Mouse (Mus musculus) G1E (cell line): Measurements from ENCODE around the gene Ppdpf. TPM values are rescaled to one million over a fixed set of nuclear protein-coding genes. Genes with fewer than 3 reads are reported as not detected.

ENCODE experiments used
- ATAC-seq: 2 replicates; pipeline ENCODE4 v1.8.0; 2016; ENCODE audit warnings: mild to moderate bottlenecking; ENCODE audit not compliant: insufficient number of reproducible peaks, poor library complexity, low FRiP score, severe bottlenecking; ENCODE audit errors: extremely low read depth
- DNase-seq: peaks from one replicate; pipeline ENCODE4 v3.0.0; 2012; ENCODE audit warnings: low spot score
- H3K27me3 ChIP-seq: 2 replicates; pipeline ENCODE4 v1.6.1; 2012; ENCODE audit warnings: mild to moderate bottlenecking, low read length, inconsistent platforms; ENCODE audit not compliant: insufficient read depth
- H3K36me3 ChIP-seq: replicated peaks from 2 replicates; pipeline ENCODE3; 2012; ENCODE audit warnings: mild to moderate bottlenecking, inconsistent platforms
- H3K4me1 ChIP-seq: 2 replicates; pipeline ENCODE4 v1.6.1; 2012; ENCODE audit warnings: low read depth, low read length, inconsistent platforms, mixed read lengths; ENCODE audit not compliant: insufficient read depth
- H3K4me3 ChIP-seq: 2 replicates; pipeline ENCODE4 v1.5.1; 2012; ENCODE audit warnings: low read depth, mild to moderate bottlenecking, inconsistent platforms, low read length, moderate library complexity, mixed read lengths
- H3K9me3 ChIP-seq: replicated peaks from 2 replicates; pipeline ENCODE4 v1.6.1; 2012; ENCODE audit warnings: inconsistent platforms
- CTCF ChIP-seq: IDR thresholded peaks from 2 replicates; pipeline ENCODE4 v1.5.1; 2012; ENCODE audit warnings: low read depth, low read length, inconsistent platforms, mixed read lengths
- GATA1 ChIP-seq: IDR thresholded peaks from 2 replicates; pipeline ENCODE4 v1.6.1; 2012; ENCODE audit warnings: borderline replicate concordance, low read length, inconsistent platforms, mixed read lengths
- GATA2 ChIP-seq: IDR thresholded peaks from 2 replicates; pipeline ENCODE4 v1.6.1; 2012; ENCODE audit warnings: low read depth, low read length, inconsistent platforms, borderline replicate concordance
- POLR2AphosphoS5 ChIP-seq: IDR thresholded peaks from 2 replicates; pipeline ENCODE4 v1.6.1; 2012; ENCODE audit warnings: low read depth, low read length, inconsistent platforms; ENCODE audit not compliant: insufficient replicate concordance
- TAL1 ChIP-seq: conservative IDR thresholded peaks from 2 replicates; pipeline ENCODE4 v1.6.1; 2012; ENCODE audit warnings: low read depth, low read length, inconsistent platforms, mixed read lengths
- polyA plus RNA-seq: library from polyadenylated mRNA; stranded (reverse); fragments of >175 nt; gene quantifications from 2 replicates; pipeline ENCODE4 v1.2.3, GENCODE M21; 2012
- total RNA-seq, 2 experiments: library from RNA; stranded (forward) in 1 of 2; stranded (reverse) in 1 of 2; fragments of 200-1000 nt in 1 of 2; fragments of >200 nt in 1 of 2; fragmentation: Nextera tagmentation in 1 of 2; gene quantifications; 2 replicates each; pipeline ENCODE4 v1.2.3; 2014 to 2017

The Ppdpf gene
- total and polyA plus RNA-seq, 3 experiments: 74.0 to 148 (median 143) TPM

DNA sequence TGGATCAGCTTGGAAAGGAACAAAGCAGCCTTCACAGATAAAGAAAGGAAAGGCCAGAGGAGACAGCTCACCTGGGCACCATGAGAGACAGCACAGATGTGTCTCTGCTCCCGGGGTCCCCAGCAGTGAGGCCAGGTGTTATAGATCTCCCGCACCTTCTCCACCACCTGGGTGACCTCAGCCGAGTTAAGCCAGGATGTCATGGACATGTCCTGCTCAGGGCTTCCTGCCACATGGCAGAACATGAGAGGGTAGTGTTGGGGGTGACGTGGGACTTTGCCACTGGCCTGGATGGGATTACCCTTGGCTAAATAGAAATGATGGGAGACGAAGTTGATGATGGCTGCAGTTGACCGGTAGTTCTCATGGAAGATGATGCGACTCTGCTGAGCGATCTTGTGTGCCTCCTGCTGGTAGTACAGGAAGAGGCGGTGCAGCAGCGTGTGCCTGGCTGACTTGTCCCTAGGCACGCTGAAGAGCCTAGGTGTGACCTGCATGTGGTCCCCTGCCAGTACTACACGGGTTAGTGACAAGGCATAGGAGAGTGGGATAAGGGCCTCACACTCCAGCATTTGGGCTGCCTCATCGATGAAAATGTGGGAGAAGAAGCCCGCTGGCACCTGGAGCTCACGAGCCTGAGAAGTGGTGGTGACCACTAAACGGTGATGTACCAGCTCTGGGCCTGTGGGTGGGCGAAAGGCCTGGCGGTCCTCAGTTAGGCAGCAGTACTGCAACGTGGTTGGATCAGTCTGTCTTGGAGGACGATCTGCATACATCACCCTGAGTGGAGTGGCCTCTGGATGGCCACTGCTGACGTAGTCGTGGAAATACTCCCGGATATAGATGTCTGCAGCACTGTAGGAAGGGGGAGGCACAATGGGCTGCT, 48.9 kb downstream of the Ppdpf start:
- H3K4me3 ChIP-seq: no peak overlapping the region
- no peaks in the 10 kb centered on the region for H3K27me3 ChIP-seq
- H3K36me3 ChIP-seq: peaks cover 99% of the 10 kb centered on the region
- TF ChIP-seq POLR2AphosphoS5 (no peak), CTCF (no peak), GATA2 (no peak), GATA1 (no peak), TAL1 (no peak)
- H3K4me1 ChIP-seq: peaks cover 28% of the 10 kb centered on the region
- H3K9me3 ChIP-seq: no peaks in the 10 kb centered on the region
- no peak for DNase-seq
- ATAC-seq: no peak

DNA sequence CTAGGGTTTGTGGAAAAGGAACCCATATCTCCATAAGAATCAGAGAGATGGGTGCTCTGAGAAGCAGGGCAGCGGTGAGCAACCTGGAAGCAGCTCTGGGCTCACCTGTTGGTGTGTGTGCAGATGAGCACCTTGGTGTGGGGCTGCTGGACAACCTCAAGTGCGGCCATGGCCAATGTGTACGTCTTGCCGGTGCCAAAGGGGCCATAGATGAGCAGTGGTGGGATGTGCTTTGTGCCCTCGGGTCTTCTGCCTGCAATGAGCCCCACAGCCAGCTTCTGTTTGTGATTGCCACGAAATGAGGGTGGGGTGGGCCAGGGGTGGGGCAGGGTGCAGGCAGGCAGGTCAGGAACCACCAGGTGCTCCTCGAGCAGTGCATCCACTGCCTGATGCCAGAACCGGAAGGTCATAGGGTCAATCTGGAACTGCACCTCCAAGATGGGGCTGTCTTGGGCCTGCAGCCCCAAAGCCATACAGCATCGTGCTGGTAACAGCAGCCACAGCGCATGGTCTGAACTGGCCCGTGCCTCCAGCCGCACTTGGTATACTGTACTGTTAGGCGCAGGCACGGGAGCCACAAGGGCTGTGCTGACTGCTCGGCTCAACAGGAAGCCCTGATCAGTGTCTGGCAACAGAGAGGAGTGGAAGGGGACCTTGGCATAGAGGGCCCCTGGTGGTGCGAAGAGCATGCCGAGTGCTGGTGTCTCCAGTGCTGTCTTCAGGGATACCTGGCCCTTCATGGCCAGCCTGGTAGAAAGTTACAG, 50.4 kb downstream of the Ppdpf start:
- DNase-seq (no peak), ATAC-seq (no peak)
- H3K9me3 ChIP-seq: no peaks in the 10 kb centered on the region
- no peaks in the 10 kb centered on the region for H3K27me3 ChIP-seq
- no peak for TF ChIP-seq GATA1
- TF ChIP-seq GATA2: no peak
- no peak for TF ChIP-seq POLR2AphosphoS5
- no peak for TF ChIP-seq CTCF
- TF ChIP-seq TAL1: no peak
- peaks cover 38% of the 10 kb centered on the region for H3K4me1 ChIP-seq
- peaks cover 86% of the 10 kb centered on the region for H3K36me3 ChIP-seq
- H3K4me3 ChIP-seq: no peak overlapping the region

DNA sequence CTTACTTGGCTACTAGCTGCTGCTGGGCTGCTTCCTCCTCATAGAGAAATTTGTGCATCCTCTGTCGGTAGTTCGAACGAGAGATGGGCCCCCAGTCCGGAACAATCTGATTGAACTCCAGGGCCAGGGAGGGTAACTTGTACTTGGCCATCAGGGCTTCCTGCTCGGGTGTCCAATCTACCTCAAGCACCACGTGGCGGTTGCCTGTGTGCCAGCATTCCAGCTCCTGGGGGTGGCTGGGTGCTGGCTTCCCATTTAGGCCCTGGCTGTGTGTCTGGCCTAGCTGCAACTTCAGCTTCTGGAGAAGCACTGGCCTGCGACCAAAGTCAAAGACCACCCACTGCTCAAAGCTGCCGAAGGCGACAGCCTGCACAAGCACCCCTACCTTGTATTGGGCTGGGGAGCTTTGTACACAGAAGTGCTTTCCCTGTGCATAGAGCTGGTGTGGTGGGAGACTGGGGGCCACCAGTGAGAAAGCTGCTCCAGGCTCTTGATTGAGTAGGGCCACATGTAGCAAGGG, 51.1 kb downstream of the Ppdpf start:
- Histone ChIP-seq H3K27me3 (no peaks in the 10 kb centered on the region), H3K4me1 (peaks cover 40% of the 10 kb centered on the region), H3K36me3 (peaks cover 79% of the 10 kb centered on the region), H3K9me3 (no peaks in the 10 kb centered on the region), H3K4me3 (no peak overlapping the region)
- ATAC-seq: no peak
- no peak for TF ChIP-seq TAL1
- TF ChIP-seq GATA1: no peak
- no peak for TF ChIP-seq POLR2AphosphoS5
- TF ChIP-seq GATA2: no peak
- no peak for TF ChIP-seq CTCF
- DNase-seq: no peak

Other genes starting within 250 kb of the Ppdpf start
- not detected in 2 replicates for gene Nkain4, start 232.5 kb upstream of the Ppdpf start, total RNA-seq (2014; fragmentation: Nextera tagmentation)
- not detected in 2 replicates for gene Nkain4, start 232.5 kb upstream of the Ppdpf start, total RNA-seq (2017)
- not detected in 2 replicates for gene Nkain4, start 232.5 kb upstream of the Ppdpf start, polyA plus RNA-seq
- gene Arfgap1, start 220.0 kb upstream of the Ppdpf start, total RNA-seq (2014; fragmentation: Nextera tagmentation): 29.7 and 56.1 TPM in 2 replicates
- gene Arfgap1, start 220.0 kb upstream of the Ppdpf start, total RNA-seq (2017): 40.6 and 41.4 TPM in 2 replicates
- 27.8 and 39.9 TPM in 2 replicates for gene Arfgap1, start 220.0 kb upstream of the Ppdpf start, polyA plus RNA-seq
- gene Col20a1, start 200.7 kb upstream of the Ppdpf start, total RNA-seq (2014; fragmentation: Nextera tagmentation): 3.7 and 4.9 TPM in 2 replicates
- 0.38 and 0.58 TPM in 2 replicates for gene Col20a1, start 200.7 kb upstream of the Ppdpf start, total RNA-seq (2017)
- 0.57 TPM in 2 replicates for gene Col20a1, start 200.7 kb upstream of the Ppdpf start, polyA plus RNA-seq
- gene Chrna4, start 143.7 kb upstream of the Ppdpf start, total RNA-seq (2014; fragmentation: Nextera tagmentation): not detected in 2 replicates
- 0.05 and 0.41 TPM in 2 replicates for gene Chrna4, start 143.7 kb upstream of the Ppdpf start, total RNA-seq (2017)
- gene Chrna4, start 143.7 kb upstream of the Ppdpf start, polyA plus RNA-seq: not detected in 2 replicates
- 1.6 TPM in 1 of 2 replicates, not detected in the other for gene Kcnq2, start 51.9 kb upstream of the Ppdpf start, total RNA-seq (2014; fragmentation: Nextera tagmentation)
- gene Kcnq2, start 51.9 kb upstream of the Ppdpf start, total RNA-seq (2017): 0.23 and 0.44 TPM in 2 replicates
- gene Kcnq2, start 51.9 kb upstream of the Ppdpf start, polyA plus RNA-seq: not detected in 2 replicates
- not detected in 2 replicates for gene Eef1a2, start 30.2 kb upstream of the Ppdpf start, total RNA-seq (2014; fragmentation: Nextera tagmentation)
- 0.05 TPM in 1 of 2 replicates, not detected in the other for gene Eef1a2, start 30.2 kb upstream of the Ppdpf start, total RNA-seq (2017)
- not detected in 2 replicates for gene Eef1a2, start 30.2 kb upstream of the Ppdpf start, polyA plus RNA-seq
- gene Ptk6, start 15.5 kb downstream of the Ppdpf start, total RNA-seq (2014; fragmentation: Nextera tagmentation): not detected in 2 replicates
- gene Ptk6, start 15.5 kb downstream of the Ppdpf start, total RNA-seq (2017): 0.22 TPM in 1 of 2 replicates, not detected in the other
- not detected in 2 replicates for gene Ptk6, start 15.5 kb downstream of the Ppdpf start, polyA plus RNA-seq
- 0.30 TPM in 1 of 2 replicates, not detected in the other for gene Srms, start 25.9 kb downstream of the Ppdpf start, total RNA-seq (2014; fragmentation: Nextera tagmentation)
- gene Srms, start 25.9 kb downstream of the Ppdpf start, total RNA-seq (2017): 0.06 TPM in 1 of 2 replicates, not detected in the other
- gene Srms, start 25.9 kb downstream of the Ppdpf start, polyA plus RNA-seq: not detected in 2 replicates
- gene Fndc11, start 32.8 kb downstream of the Ppdpf start, total RNA-seq (2014; fragmentation: Nextera tagmentation): not detected in 2 replicates
- 0.23 TPM in 1 of 2 replicates, not detected in the other for gene Fndc11, start 32.8 kb downstream of the Ppdpf start, total RNA-seq (2017)
- not detected in 2 replicates for gene Fndc11, start 32.8 kb downstream of the Ppdpf start, polyA plus RNA-seq
- 23.8 and 24.3 TPM in 2 replicates for gene Helz2, start 54.8 kb downstream of the Ppdpf start, total RNA-seq (2014; fragmentation: Nextera tagmentation)
- gene Helz2, start 54.8 kb downstream of the Ppdpf start, total RNA-seq (2017): 12.4 and 13.6 TPM in 2 replicates
- 11.6 and 13.4 TPM in 2 replicates for gene Helz2, start 54.8 kb downstream of the Ppdpf start, polyA plus RNA-seq
- gene Gmeb2, start 100.8 kb downstream of the Ppdpf start, total RNA-seq (2014; fragmentation: Nextera tagmentation): 40.8 and 50.0 TPM in 2 replicates
- gene Gmeb2, start 100.8 kb downstream of the Ppdpf start, total RNA-seq (2017): 12.8 and 15.6 TPM in 2 replicates
- 12.2 and 18.1 TPM in 2 replicates for gene Gmeb2, start 100.8 kb downstream of the Ppdpf start, polyA plus RNA-seq
- gene Stmn3, start 127.3 kb downstream of the Ppdpf start, total RNA-seq (2014; fragmentation: Nextera tagmentation): not detected in 2 replicates
- gene Stmn3, start 127.3 kb downstream of the Ppdpf start, total RNA-seq (2017): not detected in 2 replicates
- not detected in 2 replicates for gene Stmn3, start 127.3 kb downstream of the Ppdpf start, polyA plus RNA-seq
- gene Rtel1, start 132.5 kb downstream of the Ppdpf start, total RNA-seq (2014; fragmentation: Nextera tagmentation): 79.8 and 89.5 TPM in 2 replicates
- gene Rtel1, start 132.5 kb downstream of the Ppdpf start, total RNA-seq (2017): 59.2 and 80.4 TPM in 2 replicates
- gene Rtel1, start 132.5 kb downstream of the Ppdpf start, polyA plus RNA-seq: 17.9 and 24.5 TPM in 2 replicates
- 22.2 and 22.3 TPM in 2 replicates for gene Zgpat, start 177.7 kb downstream of the Ppdpf start, total RNA-seq (2014; fragmentation: Nextera tagmentation)
- gene Zgpat, start 177.7 kb downstream of the Ppdpf start, total RNA-seq (2017): 40.0 and 40.5 TPM in 2 replicates
- 26.0 and 28.1 TPM in 2 replicates for gene Zgpat, start 177.7 kb downstream of the Ppdpf start, polyA plus RNA-seq
- 32.8 and 35.0 TPM in 2 replicates for gene Arfrp1, start 178.2 kb downstream of the Ppdpf start, total RNA-seq (2014; fragmentation: Nextera tagmentation)
- 28.5 and 32.1 TPM in 2 replicates for gene Arfrp1, start 178.2 kb downstream of the Ppdpf start, total RNA-seq (2017)
- 17.5 and 25.0 TPM in 2 replicates for gene Arfrp1, start 178.2 kb downstream of the Ppdpf start, polyA plus RNA-seq
- 13.8 and 16.1 TPM in 2 replicates for gene Lime1, start 192.8 kb downstream of the Ppdpf start, total RNA-seq (2014; fragmentation: Nextera tagmentation)
- 15.3 and 18.9 TPM in 2 replicates for gene Lime1, start 192.8 kb downstream of the Ppdpf start, total RNA-seq (2017)
- 23.9 and 29.9 TPM in 2 replicates for gene Lime1, start 192.8 kb downstream of the Ppdpf start, polyA plus RNA-seq